Mouse (Mus musculus) kidney, postnatal 14 days (tissue): ENCODE results near the gene Slc39a9.

ENCODE experiments used
- DNase-seq: peaks from one replicate; pipeline ENCODE4 v3.0.0; 2022; ENCODE audit warnings: mixed read lengths

Slc39a9 gene

DNA sequence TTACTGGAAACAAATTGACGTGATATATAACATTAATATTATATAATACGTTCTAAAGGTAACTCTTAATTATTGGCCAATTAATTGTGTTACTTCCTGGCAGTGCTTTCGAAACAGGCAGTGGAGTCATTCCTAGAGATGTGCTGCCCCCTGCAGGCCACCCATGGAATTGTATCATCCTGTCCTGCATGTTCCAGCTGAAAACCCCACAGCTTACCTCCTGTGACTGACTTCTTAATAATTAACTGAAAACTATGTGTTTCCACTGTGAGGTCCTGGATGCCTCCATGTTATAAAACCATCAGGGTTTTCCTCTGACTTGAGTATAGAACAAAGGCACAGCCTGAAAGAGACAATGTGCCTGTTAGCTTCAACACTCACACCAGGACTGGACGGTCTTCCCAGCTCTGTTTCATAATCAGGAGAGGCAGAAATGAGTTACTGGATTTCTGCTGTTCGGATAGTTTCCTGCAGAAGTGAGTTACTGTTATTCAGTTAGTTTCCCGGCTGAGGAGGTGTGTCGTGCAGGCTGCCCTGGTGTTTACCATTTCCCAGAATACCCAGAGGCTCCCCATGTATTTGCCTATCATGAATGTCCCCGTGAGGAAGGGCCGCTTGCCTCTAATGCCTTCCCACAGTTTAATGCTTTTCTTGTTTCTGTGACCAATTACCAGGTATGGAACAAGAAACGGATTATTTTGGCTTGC lies 81.3 kb downstream of the Slc39a9 start:
- DNase-seq: peak; percentile 92

DNA sequence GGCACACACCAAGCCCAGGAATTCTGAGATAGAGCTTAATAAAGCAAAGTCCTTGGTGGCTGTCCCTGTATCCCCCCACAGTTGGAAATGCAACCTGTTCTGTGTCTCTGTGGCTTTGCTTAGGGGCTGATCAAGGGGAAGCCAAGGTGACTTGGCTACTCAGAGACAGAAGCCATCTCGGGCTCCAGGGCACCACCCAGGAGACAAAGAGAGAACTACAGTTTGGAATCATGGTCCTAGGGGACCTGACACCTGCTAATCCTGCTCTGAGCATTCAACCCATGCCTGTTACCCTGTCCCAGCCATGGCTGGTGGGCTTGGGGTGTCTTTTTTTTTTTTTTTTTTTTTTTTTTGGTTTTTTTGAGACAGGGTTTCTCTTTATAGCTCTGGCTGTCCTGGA lies 84.5 kb downstream of the Slc39a9 start:
- DNase-seq: no peak

DNA sequence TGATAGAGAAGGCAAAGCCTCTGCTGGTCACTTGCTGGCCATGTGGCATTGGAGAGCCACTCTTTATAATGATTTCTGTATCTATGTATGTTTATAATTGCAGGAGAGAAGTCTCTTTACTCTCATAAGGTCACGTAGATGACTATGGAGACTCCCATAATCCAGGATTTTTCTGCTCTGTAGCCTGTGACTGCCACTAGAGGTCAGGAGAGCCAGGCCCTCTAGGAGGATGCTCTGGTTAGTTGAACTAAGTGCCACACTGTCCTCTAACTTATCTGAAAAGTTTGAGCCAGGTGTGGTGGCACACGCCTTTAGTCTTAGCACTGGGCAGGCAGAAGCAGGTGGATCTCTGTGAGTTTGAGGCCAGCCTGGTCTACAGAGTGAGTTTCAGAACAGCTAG lies 85.1 kb downstream of the Slc39a9 start:
- no peak for DNase-seq

DNA sequence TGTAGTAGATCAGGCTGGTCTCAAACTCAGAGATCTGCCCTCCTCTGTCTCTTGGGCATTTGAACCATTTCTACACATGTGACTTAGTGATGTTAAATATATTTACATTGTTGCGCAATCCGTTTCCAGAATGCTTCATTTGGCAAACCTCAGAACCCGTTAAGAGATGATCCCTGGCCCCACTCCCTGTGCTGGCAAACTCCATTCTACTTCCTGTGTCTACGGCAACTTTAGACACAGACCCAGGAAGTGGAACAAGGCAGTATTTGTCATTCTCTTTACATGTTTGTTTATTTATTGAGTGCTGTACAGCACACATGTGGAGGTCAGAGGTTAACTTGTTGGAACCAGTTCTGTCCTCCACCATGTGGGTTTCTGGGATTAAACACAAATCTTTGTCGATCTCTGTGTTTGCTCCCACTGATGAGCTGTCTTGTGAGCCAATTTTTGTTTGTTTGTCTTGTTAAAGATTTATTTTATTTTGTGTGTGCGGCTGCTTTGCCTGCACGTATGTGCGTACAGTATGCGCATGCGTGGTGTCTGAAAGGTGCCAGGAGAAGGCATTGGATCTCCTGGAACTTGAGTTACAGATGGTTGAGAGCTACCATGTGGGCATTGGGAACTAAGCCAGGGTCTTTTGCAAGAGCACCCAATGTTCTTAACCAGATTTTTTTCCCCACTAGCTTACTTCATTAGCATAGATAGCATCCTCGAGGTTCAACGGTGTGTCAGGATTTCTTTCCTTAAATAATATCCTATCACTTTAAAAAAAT lies 86.3 kb downstream of the Slc39a9 start:
- no peak for DNase-seq

DNA sequence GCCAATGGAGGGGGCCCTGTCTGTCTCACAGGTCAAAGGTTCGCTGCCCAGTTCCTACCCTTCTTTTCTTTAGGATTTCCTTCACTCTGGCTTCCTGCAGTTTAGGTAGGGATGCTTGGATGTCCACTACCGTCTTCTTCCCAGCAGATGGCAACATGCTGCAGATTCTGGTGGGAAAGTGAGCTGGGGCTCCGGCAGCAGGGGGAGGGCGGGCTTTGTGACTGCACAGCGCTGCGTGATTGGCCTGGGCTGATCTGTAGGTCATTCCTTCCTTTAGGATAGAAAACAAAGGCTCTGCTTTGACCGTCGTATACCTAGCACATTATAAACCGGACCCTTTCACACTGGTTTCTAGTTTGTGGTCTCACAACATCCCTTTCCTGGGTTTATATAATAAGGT lies 86.9 kb downstream of the Slc39a9 start:
- peak; percentile 73 for DNase-seq
